Mouse (Mus musculus): Measurements from ENCODE around the gene Rab8b. TPM values are rescaled to one million over a fixed set of nuclear protein-coding genes. Genes with fewer than 3 reads are reported as not detected.

Gene Rab8b
- polyA plus RNA-seq, 1 experiment, result 25.3 TPM

DNA sequence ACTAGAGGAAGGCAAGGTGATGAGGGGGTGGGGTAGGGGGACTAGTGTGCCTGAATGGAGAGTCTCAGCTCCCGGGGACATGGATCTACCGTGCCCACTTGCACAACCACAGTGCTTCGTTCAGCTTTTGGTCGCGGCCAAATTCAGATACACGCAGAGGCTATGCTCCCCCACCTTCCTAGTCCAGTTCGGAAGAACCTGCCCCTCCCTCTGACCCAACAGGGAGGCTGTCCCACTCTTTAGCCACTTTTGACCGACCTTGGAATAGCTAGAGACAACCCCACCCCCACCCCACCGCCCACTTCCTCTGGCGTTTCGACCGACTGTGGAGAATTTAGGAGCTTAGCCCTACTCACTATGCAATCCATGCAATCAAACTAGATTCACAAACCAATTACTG, 117.5 kb downstream of the Rab8b start:
- H3K4me3 ChIP-seq (replicated peaks; ENCODE audit: control insufficient read depth, low read depth, low read length), result no peak overlapping the region

DNA sequence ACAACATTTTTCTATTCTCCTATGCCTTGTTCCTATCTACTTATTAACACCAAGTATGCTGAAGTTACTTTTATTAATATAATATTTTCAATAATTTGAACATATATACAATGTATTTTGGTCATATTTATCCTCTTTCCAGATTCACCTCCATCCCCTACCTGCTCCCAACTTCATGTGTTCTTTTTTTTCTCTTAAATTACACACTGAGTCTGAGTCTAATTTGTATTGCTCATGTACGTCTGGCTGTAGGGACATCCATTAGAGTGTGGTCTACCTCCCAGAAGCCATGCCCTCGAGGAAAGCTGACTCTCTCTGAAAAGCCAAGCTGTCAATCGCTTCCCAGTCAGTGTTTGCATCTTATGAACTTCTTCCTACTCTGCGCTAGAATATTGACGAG, 122.7 kb downstream of the Rab8b start, which contains the start of gene Gm10647:
Gene Gm10647 (plus strand): TSS at position 301 of the 400 bp plus-strand sequence.
- WGBS, result 81% methylated on average over 5 of the region's 5 CpGs
- Histone ChIP-seq H3K4me1 (ENCODE audit: control insufficient read depth, insufficient read depth, low read length) (no peaks in the 10 kb centered on the region; the same call in 1 of the 2 replicates), H3K27ac (ENCODE audit: control insufficient read depth, insufficient read depth, low read depth, low read length, poor library complexity) (peak within 1 kb of the TSS; percentile 95), H3K4me3 (replicated peaks; ENCODE audit: control insufficient read depth, low read depth, low read length) (peak within 1 kb of the TSS; percentile 95)
- TF ChIP-seq CTCF (IDR thresholded peaks at IDR 0.05; ENCODE audit: control insufficient read depth, insufficient read depth, low read length) (no peak), POLR2A (IDR thresholded peaks at IDR 0.05; ENCODE audit: borderline replicate concordance, control insufficient read depth, low read depth, low read length) (no peak)

More for the DNA sequence above, 117.5 kb downstream of the Rab8b start:
- H3K4me1 ChIP-seq (ENCODE audit: control insufficient read depth, insufficient read depth, low read length), result no peaks in the 10 kb centered on the region; the same call in 1 of the 2 replicates
- no peak overlapping the region for H3K27ac ChIP-seq (ENCODE audit: control insufficient read depth, insufficient read depth, low read depth, low read length, poor library complexity)
- TF ChIP-seq POLR2A (IDR thresholded peaks at IDR 0.05; ENCODE audit: borderline replicate concordance, control insufficient read depth, low read depth, low read length) (no peak), CTCF (IDR thresholded peaks at IDR 0.05; ENCODE audit: control insufficient read depth, insufficient read depth, low read length) (no peak)
- WGBS, result 50% methylated on average over 12 of the region's 12 CpGs

DNA sequence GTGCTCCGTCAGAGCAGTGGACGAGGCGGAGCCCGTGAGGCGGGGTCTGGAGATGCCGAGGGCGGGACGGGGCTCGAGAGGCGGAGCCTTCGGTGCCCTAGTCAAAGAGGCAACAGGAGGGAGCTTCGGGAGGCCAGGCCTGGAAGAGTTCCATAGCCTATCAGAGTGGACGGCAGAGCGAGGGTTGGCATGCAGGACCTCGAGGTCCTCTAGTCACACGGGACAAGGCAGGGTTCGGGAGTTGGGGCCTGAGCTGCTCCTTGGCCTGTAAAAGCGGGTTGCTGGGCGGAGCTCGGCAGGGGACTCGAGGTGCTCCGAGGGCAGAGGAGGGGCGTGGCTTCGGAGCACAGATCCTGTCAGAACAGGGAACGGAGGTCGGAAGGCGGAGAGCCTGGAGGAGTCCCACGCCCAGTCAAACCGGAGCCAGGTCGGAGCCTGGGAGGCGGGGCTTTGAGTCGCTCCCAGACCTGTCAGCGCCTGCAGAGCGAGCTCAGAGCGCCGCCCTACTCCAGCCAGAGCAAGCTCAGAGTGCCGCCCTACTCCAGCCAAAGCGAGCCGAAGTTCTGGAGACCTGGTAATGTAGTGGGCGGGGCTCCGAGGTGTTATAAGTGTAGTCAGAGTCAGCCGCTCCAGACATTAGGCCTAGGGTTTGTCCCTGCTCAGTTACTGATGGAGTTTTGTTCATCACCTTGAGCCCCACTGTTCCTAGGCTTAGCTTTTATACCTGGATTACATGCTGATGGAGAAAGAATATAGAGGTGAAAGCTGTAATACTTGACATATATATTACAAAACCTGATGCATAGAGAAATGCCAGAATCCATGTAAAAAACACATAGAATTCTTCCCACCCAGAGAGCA, 123.8 kb downstream of the Rab8b start, which contains the start of gene Aph1b:
Gene Aph1b (minus strand): TSS at position 27 of the 861 bp plus-strand sequence.
- Histone ChIP-seq H3K4me1 (ENCODE audit: control insufficient read depth, insufficient read depth, low read length) (no peaks in the 10 kb centered on the region; the same call in 1 of the 2 replicates), H3K27ac (ENCODE audit: control insufficient read depth, insufficient read depth, low read depth, low read length, poor library complexity) (peak within 1 kb of the TSS; percentile 95), H3K4me3 (replicated peaks; ENCODE audit: control insufficient read depth, low read depth, low read length) (peak within 1 kb of the TSS; percentile 95)
- TF ChIP-seq POLR2A (IDR thresholded peaks at IDR 0.05; ENCODE audit: borderline replicate concordance, control insufficient read depth, low read depth, low read length) (peak; percentile 26; the same call in 1 of the 2 replicates), CTCF (IDR thresholded peaks at IDR 0.05; ENCODE audit: control insufficient read depth, insufficient read depth, low read length) (no peak)
- WGBS, result under 1% methylated on average over 42 of the region's 42 CpGs

DNA sequence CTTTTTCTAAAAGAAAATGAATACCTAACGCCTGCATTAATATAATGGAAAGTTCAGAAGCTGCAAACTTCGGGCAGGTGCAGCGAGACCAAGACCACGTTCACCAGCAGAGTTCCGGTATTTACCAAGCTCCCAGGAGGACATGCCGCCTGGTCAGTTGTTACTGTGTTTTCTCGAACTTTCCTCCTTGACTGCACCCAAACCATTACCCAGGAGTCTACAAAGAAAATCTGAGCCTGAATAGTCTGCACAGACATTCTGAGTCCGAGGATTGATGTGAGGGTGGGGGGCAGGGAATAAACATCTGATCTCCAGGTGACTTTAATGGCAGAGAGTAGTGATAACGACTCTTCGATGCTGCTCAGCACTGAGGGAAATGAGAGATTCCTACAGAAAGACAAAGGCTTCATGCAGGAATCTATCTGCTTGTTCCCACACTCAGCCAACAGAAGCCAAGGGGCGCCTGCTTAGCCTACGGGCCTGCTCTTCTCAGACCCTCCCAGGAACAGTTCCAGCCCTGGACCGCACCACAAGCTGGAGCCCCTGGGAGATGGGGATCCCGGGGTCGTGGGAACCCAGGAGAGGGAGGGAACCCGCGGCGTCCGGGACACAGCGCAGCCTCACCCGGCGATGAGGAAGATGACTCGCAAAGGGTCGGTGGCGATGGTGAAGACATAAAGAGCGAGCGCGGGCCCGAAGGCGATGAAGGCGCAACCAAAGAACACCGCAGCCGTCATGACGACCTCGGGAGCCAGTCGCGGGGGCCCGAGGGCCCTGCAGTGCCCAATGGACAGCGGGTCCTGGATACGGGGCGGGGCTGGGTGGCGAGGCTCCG, 124.6 kb downstream of the Rab8b start:
- no peaks in the 10 kb centered on the region; the same call in 1 of the 2 replicates for H3K4me1 ChIP-seq (ENCODE audit: control insufficient read depth, insufficient read depth, low read length)
- WGBS, result 5% methylated on average over 43 of the region's 43 CpGs
- H3K27ac ChIP-seq (ENCODE audit: control insufficient read depth, insufficient read depth, low read depth, low read length, poor library complexity), result peak overlapping the region; percentile 95
- H3K4me3 ChIP-seq (replicated peaks; ENCODE audit: control insufficient read depth, low read depth, low read length), result peak overlapping the region; percentile 95
- TF ChIP-seq CTCF (IDR thresholded peaks at IDR 0.05; ENCODE audit: control insufficient read depth, insufficient read depth, low read length) (no peak), POLR2A (IDR thresholded peaks at IDR 0.05; ENCODE audit: borderline replicate concordance, control insufficient read depth, low read depth, low read length) (no peak; the same call in 1 of the 2 replicates)

Other genes with a start within 250 kb of the Rab8b start
- gene Car12, start 206.0 kb downstream of the Rab8b start, polyA plus RNA-seq (2011; ENCODE audit: insufficient read depth, insufficient read length, low replicate concordance, missing spikeins), result 0.95 and 1.1 TPM in 2 replicates
- 1.3 and 5.0 TPM in 2 replicates for gene Aph1b, start 124.2 kb downstream of the Rab8b start, polyA plus RNA-seq (2011; ENCODE audit: insufficient read depth, insufficient read length, low replicate concordance, missing spikeins)
- 0.50 TPM in 1 of 2 replicates, not detected in the other for gene Gm10647, start 122.6 kb downstream of the Rab8b start, polyA plus RNA-seq (2011; ENCODE audit: insufficient read depth, insufficient read length, low replicate concordance, missing spikeins)
- 1.7 and 5.8 TPM in 2 replicates for gene Aph1c, start 85.0 kb downstream of the Rab8b start, polyA plus RNA-seq (2011; ENCODE audit: insufficient read depth, insufficient read length, low replicate concordance, missing spikeins)
- 99.8 and 183 TPM in 2 replicates for gene Rps27l, start 26.4 kb upstream of the Rab8b start, polyA plus RNA-seq (2011; ENCODE audit: insufficient read depth, insufficient read length, low replicate concordance, missing spikeins)
- gene Lactb, start 55.8 kb upstream of the Rab8b start, polyA plus RNA-seq (2011; ENCODE audit: insufficient read depth, insufficient read length, low replicate concordance, missing spikeins), result 8.1 and 8.6 TPM in 2 replicates
- gene Tpm1, start 129.7 kb upstream of the Rab8b start, polyA plus RNA-seq (2011; ENCODE audit: insufficient read depth, insufficient read length, low replicate concordance, missing spikeins), result 167 and 282 TPM in 2 replicates